Mouse (Mus musculus) MEL (cell line): ENCODE measurements around the gene 1700021F05Rik. TPM values are rescaled to one million over a fixed set of nuclear protein-coding genes. Genes with fewer than 3 reads are reported as not detected.

Source experiments
- DNase-seq: peaks from one replicate; pipeline ENCODE4 v3.0.0; 2011; ENCODE audit warnings: low read depth, low spot score
- H3K27ac ChIP-seq: 2 replicates; pipeline ENCODE4 v1.5.1; 2012; ENCODE audit warnings: low read depth, mild to moderate bottlenecking, control low read depth, low read length, moderate library complexity; ENCODE audit not compliant: control insufficient read depth
- H3K27me3 ChIP-seq, 2 experiments: fragments of 150-350 bp in 1 of 2; sonication (generic) in 1 of 2; 2 replicates each; pipeline ENCODE4 v1.6.1; 2012; ENCODE audit warnings: low read length in 2 of 2, mild to moderate bottlenecking in 2 of 2, improper control_type of control experiment in 1 of 2, moderate library complexity in 1 of 2; ENCODE audit not compliant: insufficient read depth in 2 of 2, control insufficient read depth in 1 of 2
- H3K36me3 ChIP-seq, 2 experiments: 2 replicates each; pipeline ENCODE4 v1.6.1; 2012 to 2014; ENCODE audit warnings: low read length in 2 of 2, improper control_type of control experiment in 1 of 2, inconsistent platforms in 1 of 2, mild to moderate bottlenecking in 1 of 2; ENCODE audit not compliant: insufficient read depth in 2 of 2, control insufficient read depth in 1 of 2
- H3K4me1 ChIP-seq, 2 experiments: fragments of 150-350 bp in 1 of 2; sonication (generic) in 1 of 2; 2 replicates each; pipeline ENCODE4 v1.6.1; 2012; ENCODE audit warnings: low read length in 2 of 2, improper control_type of control experiment in 1 of 2, mild to moderate bottlenecking in 1 of 2; ENCODE audit not compliant: insufficient read depth in 2 of 2, control insufficient read depth in 1 of 2
- H3K4me3 ChIP-seq, 2 experiments: fragments of 150-350 bp in 1 of 2; sonication (generic) in 1 of 2; 2 replicates each; pipeline ENCODE4 v1.5.1; 2012; ENCODE audit warnings: low read depth in 2 of 2, low read length in 2 of 2, mild to moderate bottlenecking in 2 of 2, moderate library complexity in 2 of 2, control low read depth in 1 of 2, improper control_type of control experiment in 1 of 2; ENCODE audit not compliant: control insufficient read depth in 1 of 2, insufficient read depth in 1 of 2
- H3K79me2 ChIP-seq: 2 replicates; pipeline ENCODE4 v1.6.1; 2012; ENCODE audit warnings: mild to moderate bottlenecking, low read length, moderate library complexity; ENCODE audit not compliant: control insufficient read depth, poor library complexity, insufficient read depth
- H3K9ac ChIP-seq: 2 replicates; pipeline ENCODE4 v1.6.1; 2012; ENCODE audit warnings: low read depth, mild to moderate bottlenecking, control low read depth, low read length, moderate library complexity; ENCODE audit not compliant: control insufficient read depth, poor library complexity, severe bottlenecking
- H3K9me3 ChIP-seq: fragments of 150-350 bp; sonication (generic); replicated peaks from 2 replicates; pipeline ENCODE4 v1.6.1; 2012; ENCODE audit warnings: mild to moderate bottlenecking, low read length, improper control_type of control experiment, moderate library complexity; ENCODE audit not compliant: insufficient read depth
- BHLHE40 ChIP-seq: IDR thresholded peaks from 2 replicates; pipeline ENCODE4 v1.6.1; 2012; ENCODE audit warnings: low read depth, mild to moderate bottlenecking, inconsistent platforms, low read length, improper control_type of control experiment, borderline replicate concordance
- CHD1 ChIP-seq: IDR thresholded peaks from 2 replicates; pipeline ENCODE4 v1.6.1; 2012; ENCODE audit warnings: low read depth, mild to moderate bottlenecking, inconsistent platforms, low read length, improper control_type of control experiment
- CHD2 ChIP-seq: IDR thresholded peaks from 2 replicates; pipeline ENCODE4 v1.6.1; 2011; ENCODE audit warnings: low read length, improper control_type of control experiment
- CTCF ChIP-seq, 3 experiments: IDR thresholded peaks in 2 of 3; conservative IDR thresholded peaks in 1 of 3; 2 replicates each; pipeline ENCODE4 v1.5.1; 2011 to 2012; ENCODE audit warnings: low read length in 3 of 3, low read depth in 2 of 3, mild to moderate bottlenecking in 2 of 3, improper control_type of control experiment in 1 of 3, inconsistent platforms in 1 of 3, mixed read lengths in 1 of 3, moderate library complexity in 1 of 3; ENCODE audit not compliant: control insufficient read depth in 1 of 3, insufficient read depth in 1 of 3, poor library complexity in 1 of 3, severe bottlenecking in 1 of 3
- ELF1 ChIP-seq: IDR thresholded peaks from 2 replicates; pipeline ENCODE4 v1.6.1; 2014; ENCODE audit warnings: low read depth, mild to moderate bottlenecking, inconsistent platforms, low read length, improper control_type of control experiment, moderate library complexity
- EP300 ChIP-seq, 2 experiments: IDR thresholded peaks; 2 replicates each; pipeline ENCODE4 v1.6.1; 2011; ENCODE audit warnings: improper control_type of control experiment in 2 of 2, low read length in 2 of 2, low read depth in 1 of 2, mild to moderate bottlenecking in 1 of 2
- ETS1 ChIP-seq: IDR thresholded peaks from 2 replicates; pipeline ENCODE4 v1.6.1; 2012; ENCODE audit warnings: low read depth, mild to moderate bottlenecking, inconsistent platforms, low read length, improper control_type of control experiment, moderate library complexity
- GABPA ChIP-seq: IDR thresholded peaks from 2 replicates; pipeline ENCODE4 v1.6.1; 2012; ENCODE audit warnings: low read depth, mild to moderate bottlenecking, inconsistent platforms, low read length, improper control_type of control experiment, moderate library complexity
- GATA1 ChIP-seq: IDR thresholded peaks from 2 replicates; pipeline ENCODE4 v1.6.1; 2011; ENCODE audit warnings: low read depth, low read length, improper control_type of control experiment
- HCFC1 ChIP-seq: IDR thresholded peaks from 2 replicates; pipeline ENCODE4 v1.6.1; 2012; ENCODE audit warnings: low read depth, mild to moderate bottlenecking, inconsistent platforms, low read length, improper control_type of control experiment, moderate library complexity
- JUND ChIP-seq: IDR thresholded peaks from 2 replicates; pipeline ENCODE4 v1.6.1; 2011; ENCODE audit warnings: low read depth, mild to moderate bottlenecking, improper control_type of control experiment, low read length
- MAFK ChIP-seq: IDR thresholded peaks from 2 replicates; pipeline ENCODE4 v1.6.1; 2011; ENCODE audit warnings: low read depth, mild to moderate bottlenecking, low read length, improper control_type of control experiment, borderline replicate concordance
- MAX ChIP-seq: IDR thresholded peaks from 2 replicates; pipeline ENCODE4 v1.6.1; 2011; ENCODE audit warnings: low read length, improper control_type of control experiment
- MEF2A ChIP-seq: IDR thresholded peaks from 2 replicates; pipeline ENCODE4 v1.6.1; 2014; ENCODE audit warnings: low read depth, mild to moderate bottlenecking, inconsistent platforms, low read length, improper control_type of control experiment; ENCODE audit not compliant: poor library complexity, insufficient replicate concordance, severe bottlenecking; ENCODE audit errors: extremely low read depth
- MXI1 ChIP-seq: IDR thresholded peaks from 2 replicates; pipeline ENCODE4 v1.6.1; 2011; ENCODE audit warnings: mild to moderate bottlenecking, low read depth, low read length, improper control_type of control experiment
- MYB ChIP-seq: IDR thresholded peaks from 2 replicates; pipeline ENCODE4 v1.6.1; 2011; ENCODE audit warnings: mild to moderate bottlenecking, low read depth, low read length, improper control_type of control experiment
- MYC ChIP-seq: IDR thresholded peaks from 2 replicates; pipeline ENCODE4 v1.6.1; 2011; ENCODE audit warnings: low read depth, mild to moderate bottlenecking, low read length, improper control_type of control experiment, moderate library complexity
- POLR2A ChIP-seq, 2 experiments: IDR thresholded peaks; 2 replicates each; pipeline ENCODE4 v1.6.1; 2011 to 2012; ENCODE audit warnings: low read length in 2 of 2, mild to moderate bottlenecking in 2 of 2, control low read depth in 1 of 2, improper control_type of control experiment in 1 of 2, low read depth in 1 of 2, moderate library complexity in 1 of 2; ENCODE audit not compliant: control insufficient read depth in 1 of 2, insufficient read depth in 1 of 2, poor library complexity in 1 of 2
- POLR2AphosphoS2 ChIP-seq: IDR thresholded peaks from 2 replicates; pipeline ENCODE4 v1.6.1; 2011; ENCODE audit warnings: low read length, improper control_type of control experiment
- RCOR1 ChIP-seq: IDR thresholded peaks from 2 replicates; pipeline ENCODE4 v1.6.1; 2012; ENCODE audit warnings: low read depth, mild to moderate bottlenecking, inconsistent platforms, low read length, improper control_type of control experiment
- SIN3A ChIP-seq: IDR thresholded peaks from 2 replicates; pipeline ENCODE4 v1.6.1; 2012; ENCODE audit warnings: low read length, improper control_type of control experiment, inconsistent platforms
- SMC3 ChIP-seq: IDR thresholded peaks from 2 replicates; pipeline ENCODE4 v1.6.1; 2011; ENCODE audit warnings: low read depth, low read length, improper control_type of control experiment
- TAL1 ChIP-seq: IDR thresholded peaks from 2 replicates; pipeline ENCODE4 v1.6.1; 2012; ENCODE audit warnings: mild to moderate bottlenecking, inconsistent platforms, low read length, moderate library complexity, mixed read lengths
- TCF12 ChIP-seq: IDR thresholded peaks from 2 replicates; pipeline ENCODE4 v1.6.1; 2014; ENCODE audit warnings: low read depth, mild to moderate bottlenecking, inconsistent platforms, low read length, improper control_type of control experiment, moderate library complexity
- USF1 ChIP-seq: IDR thresholded peaks from 2 replicates; pipeline ENCODE4 v1.6.1; 2014; ENCODE audit warnings: low read depth, mild to moderate bottlenecking, inconsistent platforms, low read length, improper control_type of control experiment, moderate library complexity
- USF2 ChIP-seq, 2 experiments: IDR thresholded peaks; 2 replicates each; pipeline ENCODE4 v1.6.1; 2011 to 2012; ENCODE audit warnings: improper control_type of control experiment in 2 of 2, low read length in 2 of 2, borderline replicate concordance in 1 of 2, inconsistent platforms in 1 of 2, low read depth in 1 of 2, mild to moderate bottlenecking in 1 of 2; ENCODE audit not compliant: insufficient read depth in 1 of 2
- ZC3H11A ChIP-seq: IDR thresholded peaks from 2 replicates; pipeline ENCODE4 v1.6.1; 2012; ENCODE audit warnings: low read depth, mild to moderate bottlenecking, inconsistent platforms, low read length, improper control_type of control experiment
- ZKSCAN1 ChIP-seq: IDR thresholded peaks from 2 replicates; pipeline ENCODE4 v1.6.1; 2012; ENCODE audit warnings: low read depth, mild to moderate bottlenecking, inconsistent platforms, low read length, improper control_type of control experiment, moderate library complexity
- ZNF384 ChIP-seq: IDR thresholded peaks from 2 replicates; pipeline ENCODE4 v1.6.1; 2012; ENCODE audit warnings: low read depth, mild to moderate bottlenecking, inconsistent platforms, low read length, improper control_type of control experiment
- polyA plus RNA-seq, 2 experiments: library from polyadenylated mRNA; stranded (reverse) in 1 of 2; unstranded in 1 of 2; fragments of >175 nt in 1 of 2; fragments of >200 nt in 1 of 2; gene quantifications; 2 replicates each; pipeline versions ENCODE4 v1.2.1 to v1.2.4; 2012; ENCODE audit warnings: low replicate concordance in 2 of 2, low read depth in 1 of 2; ENCODE audit not compliant: insufficient read length in 2 of 2, insufficient read depth in 1 of 2, missing spikeins in 1 of 2
- total RNA-seq: library from RNA; depleted of rRNA; stranded (reverse); fragments of 300-350 nt; gene quantifications from 2 replicates; pipeline ENCODE4 v1.2.3, GENCODE M21; 2012

The 1700021F05Rik gene
- total and polyA plus RNA-seq, 3 experiments, result 66.5 to 93.8 TPM; not detected in 1

GRCm38 (mm10) chr10:43540442-43541152, at the start of gene 1700021F05Rik (continued):
- TF ChIP-seq CTCF (IDR thresholded peaks at IDR 0.05 in 2 of 3, conservative IDR thresholded peaks at IDR 0.05 in 1 of 3; ENCODE audit: control insufficient read depth in 1 of 3, insufficient read depth in 1 of 3, low read depth in 2 of 3, low read length in 3 of 3, poor library complexity in 1 of 3, severe bottlenecking in 1 of 3), result peak; percentile 52 to 90 (median 78); a peak in 5 of 6 replicates
- TF ChIP-seq RCOR1, result no peak
- TF ChIP-seq MAX, result no peak
- TF ChIP-seq ZC3H11A, result no peak
- no peak for TF ChIP-seq CHD2

DNA sequence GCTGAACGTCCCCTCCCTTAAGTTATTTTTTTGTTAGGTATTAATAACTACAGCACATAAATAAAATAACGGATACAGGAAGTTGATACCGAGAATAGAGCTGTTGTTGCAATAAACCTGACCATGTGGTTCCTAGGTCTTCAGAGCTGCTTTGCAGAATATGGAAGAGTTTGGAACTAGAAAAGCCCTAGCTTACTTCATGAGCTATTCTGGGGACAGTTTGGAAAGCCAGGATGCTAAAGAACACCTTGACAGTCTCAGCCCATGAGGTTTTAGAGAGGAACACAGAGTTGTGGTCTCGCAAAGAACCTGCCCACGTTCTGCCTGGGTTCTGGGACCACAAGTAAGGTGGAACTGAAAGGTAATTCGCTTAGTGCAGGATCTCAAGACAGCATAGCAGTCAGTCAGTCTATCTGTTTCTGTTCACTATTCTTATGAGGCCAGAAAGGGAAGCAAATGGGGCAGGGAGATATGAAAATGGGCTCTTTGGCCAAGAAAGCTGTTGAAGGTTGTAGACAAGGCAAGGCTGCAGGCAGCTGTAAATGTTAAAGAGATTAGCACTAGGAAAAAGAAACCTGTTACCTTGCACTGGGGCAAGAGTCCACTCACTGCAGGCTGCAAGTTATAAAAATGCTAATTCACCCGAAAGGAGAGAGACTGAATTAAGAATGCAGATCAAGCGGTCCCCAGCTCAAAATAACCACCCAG, 47.8 kb upstream of the 1700021F05Rik start:
- Histone ChIP-seq H3K27ac (peak overlapping the region; percentile 85), H3K4me1 (peaks cover 7 to 24% of the 10 kb centered on the region in 2 experiments), H3K27me3 (no peaks in the 10 kb centered on the region), H3K36me3 (peaks cover 0 to 21% of the 10 kb centered on the region in 2 experiments; a peak in 2 of 4 replicates), H3K4me3 (peak overlapping the region; percentile 43 to 59), H3K9me3 (no peaks in the 10 kb centered on the region), H3K9ac (peak overlapping the region; percentile 53), H3K79me2 (no peaks in the 10 kb centered on the region)
- peak; percentile 88 for DNase-seq
- TF ChIP-seq CHD1, result no peak
- TF ChIP-seq GABPA, result no peak
- TF ChIP-seq MAFK, result 0 out of 2 replicates have a peak, but pooled peaks have one; percentile 23
- peak; percentile 78 for TF ChIP-seq ETS1
- TF ChIP-seq SIN3A, result peak; percentile 45; the same call in 1 of the 2 replicates
- no peak for TF ChIP-seq ZNF384
- peak; percentile 40; the same call in 1 of the 2 replicates for TF ChIP-seq MYB
- TF ChIP-seq USF2 (IDR thresholded peaks at IDR 0.05; ENCODE audit: borderline replicate concordance in 1 of 2, insufficient read depth in 1 of 2, low read depth in 1 of 2, low read length in 2 of 2), result no peak
- no peak for TF ChIP-seq BHLHE40
- TF ChIP-seq MXI1, result peak; percentile 61; the same call in 1 of the 2 replicates
- TF ChIP-seq EP300 (IDR thresholded peaks at IDR 0.05; ENCODE audit: low read depth in 1 of 2, low read length in 2 of 2), result peak; percentile 80 to 83
- 0 out of 2 replicates have a peak, but pooled peaks have one; percentile 14 for TF ChIP-seq ELF1
- peak; percentile 41; the same call in 1 of the 2 replicates for TF ChIP-seq RCOR1
- TF ChIP-seq POLR2A (IDR thresholded peaks at IDR 0.05; ENCODE audit: control insufficient read depth in 1 of 2, insufficient read depth in 1 of 2, low read depth in 1 of 2, low read length in 2 of 2, poor library complexity in 1 of 2), result peak in 1 of 2 experiments; percentile 29; a peak in 1 of 4 replicates
- peak; percentile 78 for TF ChIP-seq TAL1
- 0 out of 2 replicates have a peak, but pooled peaks have one; percentile 25 for TF ChIP-seq USF1
- TF ChIP-seq MAX, result peak; percentile 85; the same call in 1 of the 2 replicates
- TF ChIP-seq MYC, result peak; percentile 83
- TF ChIP-seq POLR2AphosphoS2, result no peak
- no peak for TF ChIP-seq ZKSCAN1
- no peak for TF ChIP-seq SMC3
- peak; percentile 86 for TF ChIP-seq TCF12
- TF ChIP-seq GATA1, result peak; percentile 86
- TF ChIP-seq ZC3H11A, result no peak
- TF ChIP-seq JUND, result 0 out of 2 replicates have a peak, but pooled peaks have one; percentile 22
- 0 out of 2 replicates have a peak, but pooled peaks have one; percentile 56 for TF ChIP-seq HCFC1
- no peak for TF ChIP-seq MEF2A
